Mouse (Mus musculus) spleen, adult 2 months (tissue): ENCODE measurements around the gene Cdh15.

Experiments used
- CTCF ChIP-seq: fragments of 200-500 bp; IDR thresholded peaks from 2 replicates; pipeline ENCODE4 v1.5.1; 2011; ENCODE audit warnings: mild to moderate bottlenecking, inconsistent platforms; ENCODE audit not compliant: insufficient read depth, insufficient read length, insufficient replicate concordance; ENCODE audit errors: extremely low read depth
- POLR2A ChIP-seq: fragments of 200-500 bp; IDR thresholded peaks from 2 replicates; pipeline ENCODE4 v1.6.1; 2011; ENCODE audit warnings: low read depth, low read length, inconsistent platforms

DNA sequence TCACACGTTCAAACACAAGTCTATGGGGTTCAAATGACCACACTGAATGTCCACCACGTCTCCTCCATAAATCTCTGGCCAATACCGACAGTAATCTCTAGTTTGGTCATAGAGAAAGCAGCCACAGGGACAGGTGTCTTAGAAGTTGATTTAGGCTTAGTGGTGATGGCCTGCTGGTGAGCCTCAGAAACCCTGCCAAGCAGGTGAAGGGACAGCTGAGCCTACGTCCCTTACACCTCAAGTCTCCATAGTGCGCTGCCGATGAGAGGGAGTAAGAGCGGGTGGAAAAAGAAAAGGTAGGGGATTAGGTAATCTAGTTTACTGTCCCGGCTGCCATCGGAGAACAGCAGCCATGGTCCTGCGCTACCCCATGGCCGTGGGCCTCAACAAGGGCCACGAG, 11.6 kb upstream of the Cdh15 start:
- TF ChIP-seq CTCF (no peak), POLR2A (no peak)
